Mouse (Mus musculus): ENCODE measurements around the gene Dgki. TPM values are rescaled to one million over a fixed set of nuclear protein-coding genes. Genes with fewer than 3 reads are reported as not detected.

The Dgki gene
- polyA plus RNA-seq, 1 experiment from 2014 or later: 0.97 TPM

GRCm38 (mm10) chr6:37004914-37005313, 295.1 kb downstream of the Dgki start:
- 87% methylated on average over 3 of the region's 3 CpGs for WGBS
- Histone ChIP-seq H3K27me3 (ENCODE audit: control insufficient read depth, insufficient read depth, low read length) (no peaks in the 10 kb centered on the region), H3K4me2 (ENCODE audit: low read depth, severe bottlenecking) (no peak overlapping the region)

GRCm38 (mm10) chr6:37003235-37003634, 296.7 kb downstream of the Dgki start:
- Histone ChIP-seq H3K4me3 (ENCODE audit: low read depth, low read length) (no peak overlapping the region), H3K27me3 (ENCODE audit: control insufficient read depth, insufficient read depth, low read length) (no peaks in the 10 kb centered on the region), H3K36me3 (ENCODE audit: control insufficient read depth, insufficient read depth, low read length) (no peaks in the 10 kb centered on the region), H3K4me1 (ENCODE audit: control insufficient read depth, insufficient read depth, low read length) (no peaks in the 10 kb centered on the region), H3K9ac (ENCODE audit: low read length) (no peak overlapping the region), H3K27ac (replicated peaks; ENCODE audit: low read depth, low read length) (no peak overlapping the region), H3K4me2 (ENCODE audit: low read depth, severe bottlenecking) (no peak overlapping the region), H3K9me3 (ENCODE audit: control insufficient read depth, low read length) (no peaks in the 10 kb centered on the region)
- ATAC-seq (ENCODE audit: insufficient number of reproducible peaks, low FRiP score, low TSS enrichment, low read depth) (no peak), DNase-seq (ENCODE audit: low spot score) (no peak)
- WGBS: 52% methylated on average over 5 of the region's 5 CpGs

More at GRCm38 (mm10) chr6:37004914-37005313, 295.1 kb downstream of the Dgki start:
- DNase-seq (ENCODE audit: low spot score) (no peak), ATAC-seq (ENCODE audit: insufficient number of reproducible peaks, low FRiP score, low TSS enrichment, low read depth) (no peak)
- Histone ChIP-seq H3K9me3 (ENCODE audit: control insufficient read depth, low read length) (no peaks in the 10 kb centered on the region), H3K9ac (ENCODE audit: low read length) (no peak overlapping the region), H3K4me1 (ENCODE audit: control insufficient read depth, insufficient read depth, low read length) (0 out of 2 replicates have a peak, but pooled peaks cover 3% of the 10 kb centered on the region), H3K4me3 (ENCODE audit: low read depth, low read length) (no peak overlapping the region), H3K36me3 (ENCODE audit: control insufficient read depth, insufficient read depth, low read length) (no peaks in the 10 kb centered on the region), H3K27ac (replicated peaks; ENCODE audit: low read depth, low read length) (no peak overlapping the region)

- no peak for DNase-seq (ENCODE audit: low spot score)
- Histone ChIP-seq H3K36me3 (ENCODE audit: control insufficient read depth, insufficient read depth, low read length) (no peaks in the 10 kb centered on the region), H3K4me1 (ENCODE audit: control insufficient read depth, insufficient read depth, low read length) (no peaks in the 10 kb centered on the region), H3K27me3 (ENCODE audit: control insufficient read depth, insufficient read depth, low read length) (no peaks in the 10 kb centered on the region), H3K4me2 (ENCODE audit: low read depth, severe bottlenecking) (no peak overlapping the region), H3K9me3 (ENCODE audit: control insufficient read depth, low read length) (no peaks in the 10 kb centered on the region), H3K27ac (replicated peaks; ENCODE audit: low read depth, low read length) (no peak overlapping the region), H3K9ac (ENCODE audit: low read length) (no peak overlapping the region), H3K4me3 (ENCODE audit: low read depth, low read length) (no peak overlapping the region)
- WGBS: 88% methylated on average over 10 of the region's 10 CpGs
- no peak for ATAC-seq (ENCODE audit: insufficient number of reproducible peaks, low FRiP score, low TSS enrichment, low read depth)
Measured at GRCm38 (mm10) chr6:36998942-36999341, 301.0 kb downstream of the Dgki start.

- ATAC-seq (ENCODE audit: insufficient number of reproducible peaks, low FRiP score, low TSS enrichment, low read depth) (no peak), DNase-seq (ENCODE audit: low spot score) (no peak)
- Histone ChIP-seq H3K4me3 (ENCODE audit: low read depth, low read length) (no peak overlapping the region), H3K4me2 (ENCODE audit: low read depth, severe bottlenecking) (no peak overlapping the region), H3K9me3 (ENCODE audit: control insufficient read depth, low read length) (no peaks in the 10 kb centered on the region), H3K9ac (ENCODE audit: low read length) (no peak overlapping the region), H3K27me3 (ENCODE audit: control insufficient read depth, insufficient read depth, low read length) (no peaks in the 10 kb centered on the region), H3K36me3 (ENCODE audit: control insufficient read depth, insufficient read depth, low read length) (no peaks in the 10 kb centered on the region), H3K27ac (replicated peaks; ENCODE audit: low read depth, low read length) (no peak overlapping the region), H3K4me1 (ENCODE audit: control insufficient read depth, insufficient read depth, low read length) (no peaks in the 10 kb centered on the region)
- 89% methylated on average over 5 of the region's 5 CpGs for WGBS
Measured at GRCm38 (mm10) chr6:36994329-36994728, 305.7 kb downstream of the Dgki start.

GRCm38 (mm10) chr6:36990186-36990585, 309.8 kb downstream of the Dgki start:
- H3K9me3 ChIP-seq (ENCODE audit: control insufficient read depth, low read length): no peaks in the 10 kb centered on the region
- no peaks in the 10 kb centered on the region for H3K4me1 ChIP-seq (ENCODE audit: control insufficient read depth, insufficient read depth, low read length)
- no peak overlapping the region for H3K9ac ChIP-seq (ENCODE audit: low read length)
- DNase-seq (ENCODE audit: low spot score) (no peak), ATAC-seq (ENCODE audit: insufficient number of reproducible peaks, low FRiP score, low TSS enrichment, low read depth) (no peak)
- WGBS: 56% methylated on average over 3 of the region's 3 CpGs
- no peaks in the 10 kb centered on the region for H3K36me3 ChIP-seq (ENCODE audit: control insufficient read depth, insufficient read depth, low read length)
- no peak overlapping the region for H3K4me2 ChIP-seq (ENCODE audit: low read depth, severe bottlenecking)
- no peak overlapping the region for H3K27ac ChIP-seq (replicated peaks; ENCODE audit: low read depth, low read length)
- no peak overlapping the region for H3K4me3 ChIP-seq (ENCODE audit: low read depth, low read length)
- no peaks in the 10 kb centered on the region for H3K27me3 ChIP-seq (ENCODE audit: control insufficient read depth, insufficient read depth, low read length)

GRCm38 (mm10) chr6:36988800-36989199, 311.2 kb downstream of the Dgki start:
- Histone ChIP-seq H3K27ac (replicated peaks; ENCODE audit: low read depth, low read length) (no peak overlapping the region), H3K4me2 (ENCODE audit: low read depth, severe bottlenecking) (no peak overlapping the region), H3K9me3 (ENCODE audit: control insufficient read depth, low read length) (no peaks in the 10 kb centered on the region), H3K4me3 (ENCODE audit: low read depth, low read length) (no peak overlapping the region), H3K27me3 (ENCODE audit: control insufficient read depth, insufficient read depth, low read length) (no peaks in the 10 kb centered on the region), H3K36me3 (ENCODE audit: control insufficient read depth, insufficient read depth, low read length) (no peaks in the 10 kb centered on the region), H3K4me1 (ENCODE audit: control insufficient read depth, insufficient read depth, low read length) (no peaks in the 10 kb centered on the region), H3K9ac (ENCODE audit: low read length) (no peak overlapping the region)
- ATAC-seq (ENCODE audit: insufficient number of reproducible peaks, low FRiP score, low TSS enrichment, low read depth): no peak
- 83% methylated on average over 3 of the region's 3 CpGs for WGBS
- DNase-seq (ENCODE audit: low spot score): no peak

GRCm38 (mm10) chr6:36981646-36982045, 318.3 kb downstream of the Dgki start:
- no peaks in the 10 kb centered on the region for H3K4me1 ChIP-seq (ENCODE audit: control insufficient read depth, insufficient read depth, low read length)
- no peak for ATAC-seq (ENCODE audit: insufficient number of reproducible peaks, low FRiP score, low TSS enrichment, low read depth)
- no peak for DNase-seq (ENCODE audit: low spot score)
- H3K27me3 ChIP-seq (ENCODE audit: control insufficient read depth, insufficient read depth, low read length): no peaks in the 10 kb centered on the region
- no peak overlapping the region for H3K4me3 ChIP-seq (ENCODE audit: low read depth, low read length)
- H3K9me3 ChIP-seq (ENCODE audit: control insufficient read depth, low read length): no peaks in the 10 kb centered on the region
- H3K4me2 ChIP-seq (ENCODE audit: low read depth, severe bottlenecking): no peak overlapping the region
- no peaks in the 10 kb centered on the region for H3K36me3 ChIP-seq (ENCODE audit: control insufficient read depth, insufficient read depth, low read length)
- H3K9ac ChIP-seq (ENCODE audit: low read length): no peak overlapping the region
- no peak overlapping the region for H3K27ac ChIP-seq (replicated peaks; ENCODE audit: low read depth, low read length)
- WGBS: 88% methylated on average over 2 of the region's 2 CpGs

- Histone ChIP-seq H3K4me3 (ENCODE audit: low read depth, low read length) (no peak overlapping the region), H3K4me2 (ENCODE audit: low read depth, severe bottlenecking) (no peak overlapping the region), H3K27ac (replicated peaks; ENCODE audit: low read depth, low read length) (no peak overlapping the region), H3K9me3 (ENCODE audit: control insufficient read depth, low read length) (no peaks in the 10 kb centered on the region), H3K27me3 (ENCODE audit: control insufficient read depth, insufficient read depth, low read length) (no peaks in the 10 kb centered on the region), H3K9ac (ENCODE audit: low read length) (no peak overlapping the region), H3K4me1 (ENCODE audit: control insufficient read depth, insufficient read depth, low read length) (no peaks in the 10 kb centered on the region), H3K36me3 (ENCODE audit: control insufficient read depth, insufficient read depth, low read length) (no peaks in the 10 kb centered on the region)
- ATAC-seq (ENCODE audit: insufficient number of reproducible peaks, low FRiP score, low TSS enrichment, low read depth) (no peak), DNase-seq (ENCODE audit: low spot score) (no peak)
- whole genome bisulfite sequencing: 83% methylated on average over 5 of the region's 5 CpGs
Measured at GRCm38 (mm10) chr6:36980475-36980874, 319.5 kb downstream of the Dgki start.

GRCm38 (mm10) chr6:36978176-36978575, 321.8 kb downstream of the Dgki start:
- H3K4me2 ChIP-seq (ENCODE audit: low read depth, severe bottlenecking): no peak overlapping the region
- no peaks in the 10 kb centered on the region for H3K27me3 ChIP-seq (ENCODE audit: control insufficient read depth, insufficient read depth, low read length)
- H3K9me3 ChIP-seq (ENCODE audit: control insufficient read depth, low read length): no peaks in the 10 kb centered on the region
- no peak overlapping the region for H3K27ac ChIP-seq (replicated peaks; ENCODE audit: low read depth, low read length)
- no peak for DNase-seq (ENCODE audit: low spot score)
- no peaks in the 10 kb centered on the region for H3K4me1 ChIP-seq (ENCODE audit: control insufficient read depth, insufficient read depth, low read length)
- no peak overlapping the region for H3K9ac ChIP-seq (ENCODE audit: low read length)
- H3K36me3 ChIP-seq (ENCODE audit: control insufficient read depth, insufficient read depth, low read length): no peaks in the 10 kb centered on the region
- WGBS: 95% methylated on average over 1 of the region's 1 CpGs
- H3K4me3 ChIP-seq (ENCODE audit: low read depth, low read length): no peak overlapping the region
- no peak for ATAC-seq (ENCODE audit: insufficient number of reproducible peaks, low FRiP score, low TSS enrichment, low read depth)

Data from limb, embryonic 11.5 days (tissue).